Mouse (Mus musculus) layer of hippocampus, adult 18-20 months (tissue): ENCODE data around the gene Gas2l1. TPM values are rescaled to one million over a fixed set of nuclear protein-coding genes. Genes with fewer than 3 reads are reported as not detected.
A peak's percentile ranks its signal among the peaks of the same experiment; 100 is the strongest.

Experiments
- DNase-seq, 2 experiments: peaks; one replicate each; pipeline ENCODE4 v3.0.0; 2022; ENCODE audit warnings: low spot score in 2 of 2
- total RNA-seq, 2 experiments: library from RNA; stranded (reverse); gene quantifications; 2 replicates each; pipeline ENCODE4 v1.2.3; 2021

The Gas2l1 gene
- total RNA-seq, 2 experiments from 2014 or later = 96.6 to 106 TPM

GRCm38 (mm10) chr11:5046321-5046926 is 18.7 kb downstream of the Gas2l1 start:
- no peak for DNase-seq

DNA sequence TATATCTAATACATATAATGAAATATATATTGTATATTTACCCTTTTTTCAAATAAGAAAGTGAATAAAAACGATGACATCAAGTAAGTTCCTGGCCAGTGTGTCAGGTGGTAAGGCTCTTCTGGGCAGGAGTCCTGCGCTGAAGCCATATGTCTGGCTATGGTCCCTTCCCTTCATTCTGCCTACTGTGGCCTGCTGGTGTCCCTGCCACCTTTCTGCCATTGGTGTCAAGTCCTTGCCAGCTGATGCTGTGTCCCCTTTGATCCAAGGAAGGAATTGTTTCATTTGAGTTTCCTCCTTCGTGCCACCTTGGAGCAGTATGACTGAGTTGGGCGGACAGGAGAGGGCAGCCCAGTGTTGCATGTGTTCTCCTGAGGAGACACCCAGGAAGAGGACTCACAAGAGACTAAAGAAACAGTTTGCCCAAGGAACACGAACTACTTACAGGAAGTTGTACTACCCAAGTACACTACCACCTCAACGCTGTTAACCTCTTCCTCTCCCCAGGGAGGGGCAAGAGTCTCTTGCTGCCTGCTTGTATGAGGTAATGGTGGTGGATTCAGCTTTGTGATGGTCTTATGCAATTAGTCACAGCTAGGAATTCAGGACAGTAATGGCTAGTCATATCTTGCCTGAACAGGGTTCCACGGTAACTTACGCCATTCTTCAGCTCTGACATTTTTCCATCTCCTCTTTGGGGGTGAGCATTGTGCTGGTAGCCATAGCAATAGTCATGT is 22.3 kb downstream of the Gas2l1 start:
- DNase-seq = no peak

- peak; percentile 77 to 86 for DNase-seq
Observed at GRCm38 (mm10) chr11:5041144-5041780, 23.9 kb downstream of the Gas2l1 start.

DNA sequence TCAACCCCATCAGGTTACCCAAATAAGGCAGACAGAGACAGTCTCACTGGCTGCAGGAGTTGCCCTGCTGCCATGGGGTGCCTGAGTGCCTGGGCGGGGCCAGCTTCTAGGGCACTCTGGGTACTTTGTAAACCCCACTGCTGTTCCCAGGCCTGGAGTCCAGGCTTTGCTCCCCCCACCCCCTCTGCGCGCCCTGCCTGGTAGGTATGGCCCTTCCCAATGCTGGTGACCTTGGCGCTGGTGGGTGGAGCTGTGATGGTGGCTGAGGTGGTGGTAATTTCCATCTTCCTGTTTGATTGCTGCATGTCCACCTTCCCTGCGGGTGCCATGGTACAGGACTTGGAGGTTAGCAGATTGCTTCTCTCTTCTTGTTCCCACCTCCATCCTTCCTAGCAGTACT is 24.5 kb downstream of the Gas2l1 start:
- DNase-seq = no peak

GRCm38 (mm10) chr11:5037146-5037854 is 27.8 kb downstream of the Gas2l1 start:
- DNase-seq = no peak

DNA sequence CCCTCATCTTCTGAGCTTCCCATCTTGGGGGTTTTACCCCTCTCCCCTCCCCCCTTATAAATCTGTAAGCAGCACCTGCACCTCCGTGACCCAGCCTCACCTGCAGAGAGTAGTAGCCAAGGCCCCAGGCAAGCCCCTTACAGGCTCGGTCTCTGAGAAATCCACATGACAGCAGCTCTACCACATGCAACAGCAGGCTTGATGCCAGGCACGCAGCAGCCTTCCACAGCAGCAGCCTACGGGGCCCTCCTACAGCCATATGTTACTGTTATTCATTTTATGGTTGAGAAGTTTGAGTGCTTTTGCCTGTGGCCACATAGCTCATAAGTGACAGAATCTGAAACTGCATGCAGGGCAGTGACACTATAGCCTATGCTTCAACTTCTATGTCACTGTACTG is 29.7 kb downstream of the Gas2l1 start:
- peak; percentile 76 to 91 for DNase-seq

- no peak for DNase-seq
Observed at GRCm38 (mm10) chr11:5033136-5033535, 32.0 kb downstream of the Gas2l1 start.

DNA sequence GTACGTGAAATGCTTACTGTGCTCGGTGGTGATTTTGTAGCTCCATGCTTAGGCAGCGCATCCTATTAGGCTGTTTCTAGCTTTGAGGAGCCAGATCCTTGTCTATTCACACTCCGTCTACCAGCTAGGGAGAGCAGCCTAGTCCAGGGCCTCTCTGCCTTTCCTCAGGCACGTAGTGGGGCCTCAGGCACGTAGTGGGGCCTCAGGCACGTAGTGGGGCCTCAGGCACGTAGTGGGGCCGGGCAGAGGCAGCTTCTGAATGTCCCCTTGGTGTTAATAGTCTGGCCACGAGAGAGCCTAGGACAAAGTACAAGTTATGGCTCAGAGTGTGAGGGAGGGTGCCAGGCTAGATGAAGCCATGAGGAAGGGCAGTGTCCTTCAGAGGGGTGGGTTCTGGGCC is 32.4 kb downstream of the Gas2l1 start:
- DNase-seq = no peak

DNA sequence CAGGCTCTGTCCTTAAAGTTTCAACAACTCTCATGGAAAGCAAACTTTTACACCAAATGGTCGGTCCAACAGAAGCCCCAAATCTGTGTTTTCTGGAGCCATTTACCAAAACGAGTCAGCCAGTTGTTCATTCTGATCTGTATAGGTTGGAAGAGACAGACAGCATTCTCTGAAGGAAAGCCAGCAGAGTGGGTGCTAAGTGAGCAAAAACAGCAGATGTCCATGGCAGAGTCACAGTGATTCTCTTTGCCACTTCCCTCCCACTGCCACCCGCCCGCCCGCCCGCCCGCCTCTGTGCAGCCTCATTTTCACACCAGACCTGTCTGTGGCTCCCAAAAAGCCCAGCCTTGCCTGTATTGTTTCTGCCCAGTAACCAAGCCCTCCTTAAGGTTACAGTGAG is 36.9 kb downstream of the Gas2l1 start:
- DNase-seq = peak; percentile 68 to 89

DNA sequence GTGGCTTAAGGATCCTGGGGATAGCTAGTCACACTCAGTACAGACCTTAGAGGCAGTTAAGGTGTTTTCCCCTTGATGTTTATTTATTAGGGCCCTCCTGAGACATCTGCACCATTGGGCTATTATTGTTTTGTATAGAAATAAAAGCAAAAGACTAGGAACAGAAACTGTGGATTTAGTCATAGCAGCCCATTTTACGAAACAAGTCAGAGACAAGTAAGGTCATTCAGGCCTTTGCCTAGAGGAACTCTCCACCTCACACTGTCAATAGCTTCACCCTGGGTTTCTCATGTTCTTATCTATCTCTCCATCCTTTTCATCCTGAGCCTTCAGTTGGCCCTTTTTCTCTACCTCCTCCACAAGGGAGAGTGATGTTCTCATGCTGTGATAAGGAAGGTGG is 40.0 kb downstream of the Gas2l1 start:
- DNase-seq = no peak

DNA sequence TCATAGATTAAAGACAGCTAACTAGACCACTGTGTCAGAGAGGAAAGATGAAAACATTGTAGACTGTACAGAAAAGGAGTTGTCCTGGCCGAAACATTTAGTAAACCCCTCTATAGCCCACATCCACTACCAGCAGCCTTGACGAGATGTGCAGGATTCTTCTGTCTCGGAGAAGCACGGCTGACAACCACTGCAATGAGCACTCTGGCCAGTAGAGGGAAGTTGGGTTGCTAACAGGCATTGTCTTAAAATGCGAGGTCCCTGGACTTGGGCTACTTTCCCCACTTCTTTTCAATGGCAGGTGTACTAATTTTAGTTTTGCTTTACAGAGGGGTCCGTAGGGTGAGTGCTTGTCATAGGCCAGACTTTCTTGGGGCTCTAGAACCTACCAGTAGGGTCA is 47.6 kb downstream of the Gas2l1 start:
- DNase-seq = peak in 1 of 2 experiments; percentile 67

DNA sequence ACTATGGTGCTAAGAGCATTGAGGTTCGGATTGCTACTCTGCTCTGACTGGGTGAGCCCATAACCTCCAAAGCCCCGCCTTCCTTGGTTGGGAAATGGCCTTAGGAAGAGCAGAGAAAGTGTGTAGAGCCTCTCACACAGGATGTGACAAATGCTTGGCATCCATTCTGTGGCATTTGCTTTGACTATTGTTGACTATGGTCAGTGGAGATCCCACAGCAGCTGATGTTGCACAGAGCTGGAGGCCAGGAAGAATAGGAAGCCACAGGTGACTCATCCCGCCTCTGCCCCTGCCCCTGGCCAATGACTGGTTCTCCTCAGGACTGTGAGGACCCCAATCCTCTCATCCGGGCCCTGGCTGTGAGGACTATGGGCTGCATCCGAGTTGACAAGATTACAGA is 48.8 kb downstream of the Gas2l1 start:
- no peak for DNase-seq

DNA sequence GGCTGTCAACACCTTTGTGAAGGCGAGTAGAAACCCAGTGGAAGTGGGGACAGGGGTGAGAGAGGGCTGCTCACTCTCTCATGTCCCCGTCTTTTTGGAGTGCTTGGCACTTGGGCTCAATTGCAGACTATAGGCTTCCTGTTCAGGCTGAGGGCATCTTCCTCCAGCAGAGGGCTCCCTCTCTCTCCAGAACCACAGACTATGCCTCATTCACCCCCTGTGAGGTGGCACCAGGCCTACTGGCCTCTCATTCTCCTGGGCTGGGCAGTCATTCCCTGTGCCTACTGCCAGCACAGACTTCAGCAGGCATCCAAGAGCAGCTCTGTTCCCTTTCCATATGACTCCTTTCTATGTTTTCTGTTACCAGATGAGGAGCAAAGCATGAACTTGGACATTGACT is 49.4 kb downstream of the Gas2l1 start:
- DNase-seq = peak; percentile 61 to 89

DNA sequence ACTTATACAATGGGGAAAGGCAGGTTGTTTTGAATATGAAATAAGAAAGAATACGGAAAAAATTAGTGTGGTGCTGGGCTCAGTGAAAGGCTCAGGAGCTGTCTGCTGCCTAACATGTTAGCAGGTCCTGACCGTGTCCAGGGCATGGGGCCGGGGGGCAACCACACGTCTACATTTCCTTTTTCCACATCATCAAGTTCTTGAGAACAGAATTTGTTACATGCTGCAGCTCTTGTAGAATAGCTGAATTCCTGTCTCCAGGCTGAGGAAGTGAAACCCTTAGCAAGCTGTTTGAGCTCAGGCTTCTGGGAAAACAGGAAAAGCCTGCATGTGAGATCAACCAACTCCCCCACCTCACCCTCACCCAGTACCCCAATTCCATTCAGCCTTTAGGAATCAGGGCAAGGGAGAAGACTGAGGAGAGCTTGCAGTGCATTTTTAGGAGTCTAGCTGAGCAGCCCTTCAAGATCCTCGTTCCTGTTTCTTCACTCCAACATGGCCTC is 52.9 kb downstream of the Gas2l1 start:
- no peak for DNase-seq

GRCm38 (mm10) chr11:5011480-5011879 is 53.6 kb downstream of the Gas2l1 start:
- DNase-seq = no peak

DNA sequence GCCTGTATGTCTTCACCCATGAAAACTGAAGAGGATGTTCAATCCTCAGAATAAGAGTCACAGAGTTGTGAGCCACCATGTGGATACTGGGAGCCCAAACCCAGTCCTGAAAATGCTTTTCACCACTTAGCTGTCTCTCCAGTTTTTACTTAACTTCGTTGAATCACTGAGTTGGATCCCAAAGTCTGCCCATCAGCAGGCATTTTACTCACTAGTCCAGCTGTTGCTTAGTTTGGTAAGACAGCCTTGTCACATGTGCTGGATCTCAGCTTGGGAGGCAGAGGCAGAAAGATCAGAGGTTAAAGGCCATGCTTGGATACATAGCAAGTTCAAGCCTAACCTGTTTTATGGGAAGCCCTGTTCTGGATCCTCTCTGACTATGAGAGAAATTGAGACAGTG is 54.9 kb downstream of the Gas2l1 start:
- no peak for DNase-seq

DNA sequence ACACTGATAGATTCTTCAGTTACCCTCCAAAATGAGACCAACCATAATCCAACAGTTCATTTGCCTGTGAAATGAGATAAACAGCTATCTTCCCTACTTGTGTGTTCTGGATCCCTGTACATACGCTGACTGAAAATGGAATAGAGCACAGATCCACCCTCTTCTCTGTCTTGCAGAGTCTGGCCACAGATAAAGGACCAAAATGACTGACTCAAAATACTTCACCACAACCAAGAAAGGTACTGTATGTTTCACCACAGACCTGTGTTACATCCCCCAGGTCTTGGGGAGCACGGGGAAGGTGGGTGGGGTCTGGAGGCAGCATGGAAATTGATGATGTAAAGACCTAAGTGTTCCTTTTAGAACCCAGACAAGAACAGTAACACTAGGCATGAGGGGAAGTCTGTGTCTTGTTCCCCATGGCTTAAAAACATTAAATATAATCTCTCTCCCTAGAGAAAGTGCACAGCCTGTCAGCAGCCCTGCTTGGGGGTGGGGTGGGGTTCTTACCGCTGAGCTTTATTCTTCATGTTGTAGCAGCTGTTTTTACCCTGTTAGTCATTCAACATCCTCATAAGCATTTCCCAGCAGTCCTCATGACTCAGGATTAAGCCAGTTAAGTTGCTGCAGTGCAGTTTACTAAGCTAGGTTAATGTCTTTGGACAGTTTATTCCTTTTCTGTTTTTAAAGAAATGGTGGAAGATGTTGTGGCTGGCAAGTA is 55.6 kb downstream of the Gas2l1 start:
- DNase-seq = no peak

DNA sequence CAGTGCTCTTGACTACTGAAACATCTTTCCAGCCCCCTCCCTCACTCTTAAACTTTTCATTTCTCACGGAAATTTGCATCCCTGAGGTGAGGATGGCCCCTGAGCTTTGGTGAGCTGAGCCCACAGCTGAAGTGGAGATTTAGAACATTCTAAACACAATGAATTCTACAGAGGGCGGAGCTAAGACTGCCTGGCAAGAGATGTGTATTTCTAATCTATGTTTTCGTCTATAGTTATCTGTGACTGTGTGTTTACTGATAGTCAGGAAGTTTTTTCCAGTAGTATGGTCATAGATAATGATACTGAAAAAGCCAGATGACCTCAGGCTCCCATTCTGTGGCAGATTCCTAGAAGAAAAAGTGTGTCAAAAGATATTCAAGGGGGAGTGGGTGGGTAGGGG is 56.3 kb downstream of the Gas2l1 start:
- DNase-seq = no peak

- no peak for DNase-seq
Observed at GRCm38 (mm10) chr11:5007186-5007585, 57.9 kb downstream of the Gas2l1 start.

GRCm38 (mm10) chr11:5005528-5005927 is 59.6 kb downstream of the Gas2l1 start:
- no peak for DNase-seq
